Mouse (Mus musculus) 416B (cell line): ENCODE measurements around the gene Unc80.

Source experiments
- DNase-seq: peaks from one replicate; pipeline ENCODE4 v3.0.0; 2011; ENCODE audit warnings: low read depth

Unc80 gene

DNA sequence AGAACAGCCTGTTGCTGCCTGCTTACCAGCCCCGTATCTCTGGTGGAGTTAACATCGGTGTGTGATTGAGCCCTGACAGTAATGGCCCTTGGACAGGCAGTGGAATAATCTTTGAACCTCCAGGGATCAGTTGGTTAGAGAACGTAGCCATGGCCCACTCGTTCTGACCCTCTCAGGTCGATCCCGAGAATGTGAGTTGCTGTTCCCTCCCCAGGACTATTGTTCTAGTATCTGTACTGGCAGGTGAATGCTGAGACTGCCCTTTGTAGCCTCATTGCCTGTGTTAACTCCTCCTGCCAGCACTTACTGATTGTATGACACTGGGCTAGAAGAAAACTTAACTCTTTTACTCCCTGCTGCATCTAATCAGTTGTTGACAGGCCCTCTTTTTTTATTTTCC, 236.4 kb downstream of the Unc80 start:
- DNase-seq = no peak

DNA sequence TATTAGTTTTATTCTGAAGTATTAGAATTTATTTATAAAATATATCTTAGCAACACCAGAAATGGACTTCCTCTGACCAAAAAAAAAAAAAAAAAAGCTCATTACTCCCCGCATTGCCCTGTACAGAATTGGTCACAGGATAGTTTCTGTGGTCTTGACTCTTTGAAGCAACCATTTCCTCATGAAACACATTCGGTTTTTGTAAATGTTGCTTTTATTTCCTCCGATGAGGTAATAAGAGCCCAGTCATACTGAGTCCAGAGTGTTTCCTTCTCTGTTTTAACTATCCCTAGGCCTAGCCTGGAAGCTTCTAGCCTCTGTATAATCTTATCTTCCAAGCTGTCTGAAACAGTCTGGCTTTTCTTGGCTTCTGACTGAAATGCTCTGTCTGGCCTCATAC, 244.7 kb downstream of the Unc80 start:
- peak; percentile 72 for DNase-seq

DNA sequence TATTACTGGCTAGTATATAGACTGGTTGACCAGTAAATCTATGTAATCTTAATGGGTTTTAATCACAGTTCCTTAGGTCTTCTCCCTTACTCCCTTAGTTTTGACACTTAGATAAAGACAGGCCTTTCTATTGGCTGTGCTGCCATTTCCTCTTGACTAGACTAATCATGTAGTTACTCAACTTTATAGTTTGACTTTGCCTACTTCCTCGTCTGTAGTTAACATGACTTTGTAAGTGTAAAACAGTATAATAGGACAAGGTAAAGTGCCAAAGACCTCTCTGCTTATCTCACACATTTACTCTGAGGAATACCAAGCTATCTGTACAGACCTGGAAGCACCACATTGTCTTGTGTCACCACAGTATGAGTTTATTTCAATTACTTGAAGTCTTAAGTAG, 262.4 kb downstream of the Unc80 start:
- DNase-seq = peak; percentile 17
